Mouse (Mus musculus) hindbrain, embryonic 14.5 days (tissue): Measurements from ENCODE around the gene Ehmt1. TPM values are rescaled to one million over a fixed set of nuclear protein-coding genes. Genes with fewer than 3 reads are reported as not detected.

Experiments used
- ATAC-seq: fragments of 200-750 bp; cut with Nextera tagmentation; 2 replicates; pipeline ENCODE4 v1.8.0; 2017; ENCODE audit warnings: moderate number of reproducible peaks, mild to moderate bottlenecking, moderate TSS enrichment, moderate library complexity; ENCODE audit not compliant: low FRiP score
- DNase-seq: peaks from one replicate; pipeline ENCODE4 v3.0.0-alpha.2; 2015; ENCODE audit warnings: low spot score
- H3K27ac ChIP-seq: fragments of 300-500 bp; sonication (generic); 2 replicates; pipeline ENCODE4 v1.5.1; 2014; ENCODE audit warnings: mild to moderate bottlenecking, moderate library complexity
- H3K27me3 ChIP-seq: fragments of 300-500 bp; sonication (generic); 2 replicates; pipeline ENCODE4 v1.6.1; 2014; ENCODE audit warnings: mild to moderate bottlenecking, low read length, mixed read lengths; ENCODE audit not compliant: control insufficient read depth, insufficient read depth
- H3K36me3 ChIP-seq: fragments of 300-500 bp; sonication (generic); replicated peaks from 2 replicates; pipeline ENCODE4 v1.6.1; 2014; ENCODE audit not compliant: control insufficient read depth, insufficient read depth
- H3K4me1 ChIP-seq: fragments of 300-500 bp; sonication (generic); replicated peaks from 2 replicates; pipeline ENCODE4 v1.6.1; 2014; ENCODE audit warnings: antibody characterized with exemption, low read length, mixed read lengths; ENCODE audit not compliant: control insufficient read depth, insufficient read depth
- H3K4me2 ChIP-seq: fragments of 300-500 bp; sonication (generic); replicated peaks from 2 replicates; pipeline ENCODE4 v1.6.1; 2014; ENCODE audit warnings: mild to moderate bottlenecking, moderate library complexity
- H3K4me3 ChIP-seq: fragments of 300-500 bp; sonication (generic); replicated peaks from 2 replicates; pipeline ENCODE4 v1.5.1; 2014; ENCODE audit warnings: mild to moderate bottlenecking, low read length
- H3K9ac ChIP-seq: fragments of 300-500 bp; sonication (generic); 2 replicates; pipeline ENCODE4 v1.6.1; 2014
- H3K9me3 ChIP-seq: fragments of 300-500 bp; sonication (generic); 2 replicates; pipeline ENCODE4 v1.6.1; 2016; ENCODE audit warnings: low read length; ENCODE audit not compliant: control insufficient read depth
- WGBS: fragments of 180-500 bp; shearing (Covaris S2); extraction: QIAGEN DNeasy Blood & Tissue Kit; methylation state at CpG from one replicate; pipeline ENCODE4 v1.1.7; 2014; 5-methylcytosine and 5-hydroxymethylcytosine counted together
- polyA plus RNA-seq: library from polyadenylated mRNA; unstranded; fragments of >200 nt; fragmentation: Nextera tagmentation; extraction: Ambion mirVana; gene quantifications from 2 replicates; pipeline ENCODE4 v1.2.1, GENCODE M21; 2014

Ehmt1 gene
- polyA plus RNA-seq, 1 experiment from 2014 or later: 81.8 TPM

DNA sequence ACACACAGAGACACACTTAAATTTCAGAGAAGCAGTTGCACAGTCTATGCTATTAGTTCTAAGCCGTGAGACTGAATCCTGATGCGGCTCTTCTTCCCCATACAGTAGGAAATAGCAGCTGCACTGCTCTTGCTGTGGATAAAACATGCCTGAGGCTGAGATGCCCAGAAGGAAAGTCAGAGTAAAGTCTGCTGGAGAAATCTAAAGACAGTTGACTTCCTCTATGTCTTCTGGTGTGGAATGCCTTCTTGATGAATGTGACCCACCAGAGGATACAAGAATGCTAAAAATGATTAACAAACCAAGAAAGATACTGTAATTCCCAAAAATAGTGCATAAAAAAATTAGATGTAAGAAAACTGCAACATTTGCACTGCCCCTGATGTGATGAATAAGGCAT is 20.1 kb downstream of the Ehmt1 start:
- DNase-seq (no peak), ATAC-seq (no peak)
- Histone ChIP-seq H3K4me3 (no peak overlapping the region), H3K36me3 (no peaks in the 10 kb centered on the region; the same call in 1 of the 2 replicates), H3K4me1 (no peaks in the 10 kb centered on the region; the same call in 1 of the 2 replicates), H3K27me3 (no peaks in the 10 kb centered on the region), H3K9me3 (no peaks in the 10 kb centered on the region), H3K27ac (no peak overlapping the region), H3K9ac (no peak overlapping the region), H3K4me2 (no peak overlapping the region)
- WGBS: 88% methylated on average over 2 of the region's 2 CpGs

DNA sequence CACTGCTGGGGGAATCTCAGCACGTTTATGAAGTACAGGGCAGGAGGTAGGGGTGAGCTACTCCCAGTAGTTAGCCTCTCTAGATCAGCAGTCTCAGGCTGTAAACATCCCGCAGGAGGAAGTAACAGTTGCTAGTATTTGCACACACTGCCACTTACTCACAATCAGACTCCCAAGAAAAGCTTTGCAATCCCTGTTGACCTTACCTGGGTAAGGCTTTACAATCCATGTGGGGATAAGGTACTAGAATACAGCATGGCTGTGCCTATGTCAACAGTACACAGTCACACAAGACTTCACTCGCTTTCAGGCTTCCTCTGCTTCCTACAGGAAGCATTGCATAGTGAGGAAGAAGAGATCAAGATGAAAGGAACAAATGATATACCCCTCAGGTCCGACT is 22.7 kb downstream of the Ehmt1 start:
- no peaks in the 10 kb centered on the region for H3K4me1 ChIP-seq
- DNase-seq (no peak), ATAC-seq (no peak)
- no peak overlapping the region for H3K27ac ChIP-seq
- no peak overlapping the region for H3K9ac ChIP-seq
- no peaks in the 10 kb centered on the region for H3K27me3 ChIP-seq
- no peak overlapping the region for H3K4me2 ChIP-seq
- no peaks in the 10 kb centered on the region; the same call in 1 of the 2 replicates for H3K36me3 ChIP-seq
- no peak overlapping the region for H3K4me3 ChIP-seq
- WGBS: 85% methylated on average over 4 of the region's 4 CpGs
- no peaks in the 10 kb centered on the region for H3K9me3 ChIP-seq

DNA sequence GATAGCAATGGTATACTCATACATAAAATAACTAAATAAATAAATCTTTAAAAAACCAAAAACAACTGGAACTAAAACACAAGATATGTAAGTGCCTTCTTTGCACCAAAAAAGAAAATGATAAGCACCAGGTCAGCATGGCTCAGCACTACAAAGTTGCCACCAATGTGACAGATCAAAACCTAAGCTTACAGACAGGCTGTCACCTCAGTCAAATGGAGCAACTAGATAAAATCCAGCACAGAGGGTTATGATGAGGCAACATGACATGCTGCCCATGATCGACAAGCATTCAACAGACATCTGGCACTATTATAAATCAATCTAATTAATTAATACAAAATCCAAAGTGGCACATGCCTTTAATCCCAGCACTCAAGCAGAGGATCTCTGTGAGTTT is 25.2 kb downstream of the Ehmt1 start:
- no peak for ATAC-seq

DNA sequence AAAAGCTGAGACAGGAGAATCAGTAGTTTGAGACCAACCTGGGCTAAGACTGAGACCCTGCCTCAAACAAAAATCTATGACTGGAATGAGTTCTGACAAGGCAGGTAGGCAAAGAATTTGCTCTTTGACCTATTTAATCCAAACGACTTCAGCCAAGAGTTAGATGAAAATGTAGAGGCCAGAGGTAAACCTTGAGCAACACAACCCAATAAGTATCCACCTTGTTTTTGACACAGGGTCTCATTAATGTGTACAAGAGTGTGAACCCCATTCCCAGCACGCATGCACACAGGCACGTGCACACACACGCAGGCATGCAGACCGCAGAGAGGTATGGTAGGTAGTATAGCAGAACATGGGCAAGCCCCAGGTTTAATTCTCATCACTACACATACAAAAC is 27.1 kb downstream of the Ehmt1 start:
- H3K9ac ChIP-seq: no peak overlapping the region
- 87% methylated on average over 5 of the region's 5 CpGs for WGBS
- DNase-seq: no peak
- H3K27me3 ChIP-seq: no peaks in the 10 kb centered on the region
- no peaks in the 10 kb centered on the region for H3K9me3 ChIP-seq
- no peak for ATAC-seq
- H3K4me1 ChIP-seq: no peaks in the 10 kb centered on the region
- H3K4me2 ChIP-seq: no peak overlapping the region
- no peaks in the 10 kb centered on the region for H3K36me3 ChIP-seq
- no peak overlapping the region for H3K4me3 ChIP-seq
- no peak overlapping the region for H3K27ac ChIP-seq

More for the DNA sequence above, 25.2 kb downstream of the Ehmt1 start:
- no peak overlapping the region for H3K4me2 ChIP-seq
- no peaks in the 10 kb centered on the region for H3K4me1 ChIP-seq
- no peaks in the 10 kb centered on the region for H3K27me3 ChIP-seq
- H3K36me3 ChIP-seq: no peaks in the 10 kb centered on the region; the same call in 1 of the 2 replicates
- no peak for DNase-seq
- H3K9me3 ChIP-seq: no peaks in the 10 kb centered on the region
- H3K27ac ChIP-seq: no peak overlapping the region
- no peak overlapping the region for H3K4me3 ChIP-seq
- H3K9ac ChIP-seq: no peak overlapping the region
- 82% methylated on average over 1 of the region's 1 CpGs for WGBS

DNA sequence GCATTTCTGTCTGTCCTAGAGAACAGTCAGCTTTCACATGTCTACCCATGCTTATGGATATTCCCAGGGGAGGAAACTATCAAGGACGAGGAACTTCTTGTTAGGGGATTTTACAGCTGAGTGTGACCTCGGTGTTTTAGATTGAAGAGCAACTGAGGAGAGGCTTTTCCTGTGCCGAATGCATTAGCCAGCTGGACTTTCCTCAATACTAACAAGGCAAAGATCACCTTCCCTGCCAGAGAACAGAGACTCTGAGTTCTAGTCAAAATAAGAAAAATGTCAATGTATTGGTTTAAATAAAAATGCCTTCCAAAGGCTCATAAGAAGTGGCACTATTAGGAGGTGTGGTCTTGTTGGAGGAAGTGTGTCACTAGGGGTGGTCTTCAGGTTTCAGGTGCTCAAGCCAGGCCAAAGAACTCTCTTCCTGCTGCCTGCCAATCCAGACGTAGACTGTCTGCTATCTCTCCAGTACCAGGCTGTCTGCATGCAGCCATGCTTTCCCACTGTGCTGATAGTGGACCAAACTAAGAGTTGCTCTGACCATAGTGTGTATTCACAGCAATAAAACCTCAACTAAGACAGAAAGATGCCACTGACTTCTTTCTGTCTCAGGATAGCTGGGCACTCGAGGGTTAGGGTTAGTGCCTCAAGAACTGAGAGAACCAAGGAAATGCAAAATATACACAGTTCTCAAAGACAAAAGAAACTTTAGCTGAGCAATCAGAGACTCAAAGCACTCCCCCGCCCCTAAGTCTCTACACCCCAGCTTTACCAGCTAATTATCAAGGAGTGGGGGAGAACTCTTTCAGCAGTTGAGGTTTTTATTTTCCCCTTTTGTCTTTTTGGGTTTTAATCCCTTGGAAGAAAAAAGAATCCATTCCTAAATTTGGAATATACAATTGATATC is 28.6 kb downstream of the Ehmt1 start:
- Histone ChIP-seq H3K4me3 (no peak overlapping the region), H3K9ac (no peak overlapping the region), H3K9me3 (no peaks in the 10 kb centered on the region), H3K27ac (no peak overlapping the region), H3K4me1 (no peaks in the 10 kb centered on the region), H3K4me2 (no peak overlapping the region), H3K36me3 (peaks cover 10% of the 10 kb centered on the region), H3K27me3 (no peaks in the 10 kb centered on the region)
- no peak for ATAC-seq
- WGBS: 78% methylated on average over 6 of the region's 6 CpGs
- no peak for DNase-seq

DNA sequence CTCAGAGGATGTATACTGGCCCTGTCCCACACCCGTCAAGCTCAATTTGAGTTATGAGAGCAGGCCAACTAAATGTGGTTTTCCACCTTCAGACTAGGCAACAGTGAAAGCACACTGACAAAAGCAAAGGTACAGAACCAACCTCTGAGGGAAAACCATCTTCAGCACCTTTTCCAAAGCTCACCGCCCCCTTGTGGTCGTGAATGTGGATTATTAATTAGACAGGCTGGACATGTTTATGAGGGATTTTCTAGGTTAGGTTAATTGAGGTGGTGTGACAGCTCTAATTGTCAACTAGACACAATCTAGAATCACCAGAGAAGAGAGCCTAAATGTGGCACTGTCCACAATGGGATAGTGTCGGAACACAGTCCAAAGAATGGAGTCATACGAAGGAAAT is 30.5 kb downstream of the Ehmt1 start:
- no peaks in the 10 kb centered on the region for H3K27me3 ChIP-seq
- H3K27ac ChIP-seq: no peak overlapping the region
- H3K4me1 ChIP-seq: no peaks in the 10 kb centered on the region
- H3K36me3 ChIP-seq: peaks cover 27% of the 10 kb centered on the region
- no peak overlapping the region for H3K4me2 ChIP-seq
- WGBS: 91% methylated on average over 5 of the region's 5 CpGs
- ATAC-seq (no peak), DNase-seq (no peak)
- H3K9ac ChIP-seq: no peak overlapping the region
- no peak overlapping the region for H3K4me3 ChIP-seq
- H3K9me3 ChIP-seq: no peaks in the 10 kb centered on the region

DNA sequence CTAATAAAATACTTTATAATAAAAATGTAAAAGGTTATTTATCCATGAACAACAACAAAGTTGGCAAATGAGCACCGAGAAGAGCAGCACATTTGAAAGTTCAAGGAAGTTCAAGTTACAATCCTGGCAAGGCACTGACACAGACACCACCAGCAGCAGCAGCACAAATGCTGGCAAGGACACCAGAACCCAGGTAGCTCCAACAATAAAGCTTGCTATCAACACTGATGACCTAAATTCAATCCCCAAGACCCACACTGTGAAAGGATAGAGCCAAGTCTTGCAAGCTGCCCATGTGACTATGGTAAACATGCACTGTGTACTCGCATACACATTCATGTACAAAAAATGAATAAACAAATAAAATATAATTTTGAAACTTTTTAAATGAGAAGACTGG is 38.7 kb downstream of the Ehmt1 start:
- no peak for DNase-seq
- H3K27ac ChIP-seq: no peak overlapping the region
- 98% methylated on average over 2 of the region's 2 CpGs for WGBS
- no peak overlapping the region for H3K9ac ChIP-seq
- H3K27me3 ChIP-seq: no peaks in the 10 kb centered on the region
- H3K4me3 ChIP-seq: no peak overlapping the region
- H3K4me1 ChIP-seq: no peaks in the 10 kb centered on the region
- ATAC-seq: no peak
- no peak overlapping the region for H3K4me2 ChIP-seq
- peaks cover 67% of the 10 kb centered on the region for H3K36me3 ChIP-seq
- H3K9me3 ChIP-seq: no peaks in the 10 kb centered on the region

DNA sequence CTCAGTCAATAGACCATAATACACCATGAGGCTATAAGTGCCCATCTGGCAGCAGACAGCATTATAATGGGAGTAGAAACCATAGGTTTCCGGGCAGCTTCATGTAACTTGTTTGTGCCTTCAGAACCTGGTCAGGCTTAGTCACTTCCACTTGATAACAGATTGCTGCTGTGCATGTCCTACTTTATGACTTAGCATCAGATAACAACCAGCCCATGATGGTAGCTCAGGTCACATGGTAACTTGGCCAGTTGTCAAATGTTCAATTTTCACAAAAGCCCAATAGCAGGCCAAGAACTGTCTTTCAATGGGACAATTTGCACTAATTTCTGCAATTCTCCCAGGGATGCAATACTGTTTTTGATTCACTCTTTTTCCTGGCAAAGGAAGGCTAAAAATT is 48.5 kb downstream of the Ehmt1 start:
- Histone ChIP-seq H3K36me3 (peaks cover 64% of the 10 kb centered on the region), H3K9ac (no peak overlapping the region), H3K4me3 (no peak overlapping the region), H3K9me3 (no peaks in the 10 kb centered on the region), H3K4me2 (no peak overlapping the region), H3K27ac (no peak overlapping the region), H3K27me3 (no peaks in the 10 kb centered on the region), H3K4me1 (no peaks in the 10 kb centered on the region)
- ATAC-seq (no peak), DNase-seq (no peak)
- WGBS: 89% methylated on average over 1 of the region's 1 CpGs

DNA sequence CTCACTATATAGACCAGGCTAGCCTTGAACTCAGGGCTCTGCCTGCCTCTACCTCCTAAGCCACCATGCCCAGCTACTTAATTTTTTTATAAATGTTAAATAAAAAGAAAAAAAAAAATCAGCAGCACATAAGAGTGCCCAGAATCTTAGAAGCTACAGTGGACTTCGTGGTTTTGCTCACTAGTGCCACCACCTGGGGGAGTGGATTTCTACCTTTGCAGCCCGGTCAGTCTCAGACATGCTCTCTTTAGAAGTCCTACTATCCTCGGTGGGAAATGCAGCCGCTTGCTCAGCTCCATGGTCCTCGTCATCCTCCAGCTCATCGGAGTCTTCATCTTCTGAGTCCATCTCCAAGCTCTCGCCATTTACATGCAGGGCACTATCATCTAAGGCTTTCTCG is 56.4 kb downstream of the Ehmt1 start:
- Histone ChIP-seq H3K4me3 (no peak overlapping the region), H3K27ac (no peak overlapping the region; the same call in 1 of the 2 replicates), H3K4me2 (no peak overlapping the region), H3K27me3 (no peaks in the 10 kb centered on the region), H3K36me3 (peaks cover 66% of the 10 kb centered on the region), H3K9ac (no peak overlapping the region), H3K4me1 (no peaks in the 10 kb centered on the region), H3K9me3 (no peaks in the 10 kb centered on the region)
- DNase-seq (no peak), ATAC-seq (no peak)
- WGBS: 86% methylated on average over 8 of the region's 8 CpGs
